Mouse (Mus musculus) inflammation-experienced regulatory T-cells, adult 6 months (primary cell): ENCODE measurements at regions not wholly inside any gene's neighbourhood (a gene's known extent, or its start where the extent isn't known, plus 50 kb on each side); places are given as distances from the start of the nearest gene placed in this dataset.

Experiments used
- ATAC-seq: one replicate; pipeline ENCODE4 v1.8.0; 2017

DNA sequence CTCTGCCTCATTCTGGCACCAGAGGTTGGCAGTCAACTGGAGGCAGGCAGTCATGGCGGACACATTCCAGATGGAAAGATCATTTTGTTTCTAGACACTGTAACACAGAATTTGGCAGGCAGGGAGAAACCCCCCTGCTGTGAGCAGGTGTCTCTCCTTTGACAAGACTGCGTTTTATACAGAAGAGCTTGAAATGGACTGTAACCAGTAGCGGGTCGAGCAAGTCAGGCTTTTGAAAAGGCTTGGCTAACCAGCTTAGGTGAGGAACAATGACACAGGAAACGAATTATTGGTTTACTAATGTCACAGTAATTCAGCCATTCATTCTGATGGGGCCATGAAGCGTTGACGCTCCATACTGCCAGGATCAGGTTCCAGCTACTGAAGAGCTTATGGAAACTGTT, 275.3 kb upstream of the Slc24a5 start:
- no peak for ATAC-seq

DNA sequence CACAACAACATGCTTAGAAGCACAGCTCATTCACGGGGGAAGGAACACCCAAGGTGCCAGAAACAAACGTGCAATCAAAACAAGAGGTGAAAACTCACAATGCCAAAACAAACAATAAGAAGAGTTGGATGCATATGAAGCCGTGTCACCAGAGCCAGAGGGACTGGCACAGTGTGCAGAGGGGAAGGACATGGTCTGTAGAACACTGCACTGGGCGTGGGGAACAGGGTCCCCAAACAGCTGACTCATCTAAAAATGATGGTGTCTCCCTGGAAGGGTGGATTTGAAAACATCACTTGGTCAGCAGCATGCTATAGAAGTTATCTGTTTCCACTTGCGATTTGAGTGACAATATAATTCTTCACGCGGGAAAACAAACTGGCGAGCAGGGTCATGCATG, 256.2 kb upstream of the Slc24a5 start:
- ATAC-seq, result no peak

DNA sequence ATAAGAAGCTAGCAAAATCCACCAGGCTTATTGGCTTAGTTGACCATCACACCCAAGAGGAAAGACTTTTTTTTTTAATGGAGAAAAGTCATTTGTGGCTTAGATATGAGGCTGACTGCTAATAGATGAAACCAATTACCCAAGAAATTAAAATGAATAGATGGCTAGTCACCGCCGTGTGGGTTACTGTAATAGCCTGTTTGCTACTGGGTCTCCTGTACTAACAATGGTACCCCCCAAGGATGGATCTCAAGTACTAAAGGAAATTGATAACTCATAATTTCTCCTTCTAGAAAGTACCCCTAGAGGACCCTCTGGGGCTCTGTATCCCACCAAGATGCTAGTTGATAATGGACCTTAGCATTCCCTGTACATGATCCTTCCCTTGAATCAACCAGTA, 251.1 kb upstream of the Slc24a5 start:
- ATAC-seq, result no peak

DNA sequence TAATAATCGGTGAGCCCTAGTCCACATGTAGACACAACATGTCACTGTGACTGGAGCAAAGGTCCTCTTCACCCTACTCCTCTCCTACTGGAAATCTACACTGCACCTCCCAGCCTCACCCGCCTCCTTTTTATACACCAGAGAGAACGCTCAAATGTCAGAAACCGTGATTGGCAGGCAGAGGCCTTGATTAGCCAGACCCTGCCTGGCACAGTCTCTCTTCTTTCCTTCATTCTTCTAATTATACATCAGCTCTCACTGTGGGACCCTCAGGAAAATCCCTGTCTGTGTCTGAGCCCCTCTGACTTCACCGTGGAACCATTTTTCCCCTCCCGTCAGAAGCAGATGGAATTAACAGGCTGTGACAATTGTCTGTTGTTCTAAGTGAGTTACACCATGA, 248.1 kb upstream of the Slc24a5 start:
- no peak for ATAC-seq

DNA sequence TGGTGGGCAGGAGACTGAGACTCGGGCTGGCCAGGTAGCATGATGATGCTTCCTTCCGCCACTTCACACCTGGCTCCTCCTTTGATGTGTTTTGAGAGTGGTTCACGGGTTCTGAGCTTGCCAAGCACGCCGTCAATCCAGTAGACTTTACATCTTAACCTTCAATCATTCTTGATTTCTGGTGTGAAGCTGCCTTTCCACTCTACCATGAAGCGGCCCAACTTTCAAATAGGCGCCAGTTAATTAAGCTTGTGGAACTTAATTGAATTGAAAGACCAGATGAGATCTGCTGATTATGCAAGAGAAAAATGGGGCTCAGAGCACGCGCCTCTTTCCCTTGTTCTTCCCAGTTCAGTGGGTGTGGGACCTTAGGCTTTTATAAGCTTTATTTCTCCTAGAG, 247.1 kb upstream of the Slc24a5 start:
- no peak for ATAC-seq

DNA sequence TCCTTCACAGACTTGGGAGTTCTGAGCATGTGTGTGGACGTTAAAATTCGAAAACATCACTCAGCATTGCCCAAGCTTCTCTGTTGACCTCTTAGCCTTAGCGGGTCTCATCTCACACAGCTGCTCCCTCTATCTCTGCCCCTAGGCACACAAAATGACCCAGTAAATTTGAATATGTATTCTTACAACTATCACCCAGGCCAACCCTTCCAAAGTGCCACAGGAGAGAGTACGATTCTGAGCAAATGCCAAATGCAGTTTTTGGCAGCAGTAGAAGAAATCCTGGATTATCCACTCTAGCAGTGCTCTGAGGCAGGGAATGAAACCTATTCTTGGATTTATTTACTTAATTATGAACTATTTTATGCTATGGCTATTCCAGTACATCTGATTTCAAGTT, 246.6 kb upstream of the Slc24a5 start:
- ATAC-seq, result no peak

DNA sequence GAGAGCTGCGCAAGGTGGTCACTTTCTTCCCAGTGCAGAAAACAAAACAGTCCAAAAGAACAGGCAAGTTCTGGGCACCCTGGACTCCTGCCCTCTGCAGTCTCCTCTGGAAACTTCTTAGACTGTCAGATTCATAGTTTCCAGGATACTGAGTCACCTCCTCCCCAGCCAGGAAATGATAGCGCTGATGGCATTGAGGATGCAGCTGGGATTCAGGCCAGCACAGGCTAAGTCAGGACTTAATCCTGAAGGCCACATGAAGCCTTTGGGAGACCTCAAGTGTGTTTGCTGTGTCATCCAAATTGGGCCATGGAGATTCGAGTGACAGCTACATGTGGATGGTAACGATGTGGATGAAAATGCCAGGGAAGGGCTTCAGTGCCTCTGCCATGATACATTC, 219.1 kb upstream of the Slc24a5 start:
- ATAC-seq, result no peak

DNA sequence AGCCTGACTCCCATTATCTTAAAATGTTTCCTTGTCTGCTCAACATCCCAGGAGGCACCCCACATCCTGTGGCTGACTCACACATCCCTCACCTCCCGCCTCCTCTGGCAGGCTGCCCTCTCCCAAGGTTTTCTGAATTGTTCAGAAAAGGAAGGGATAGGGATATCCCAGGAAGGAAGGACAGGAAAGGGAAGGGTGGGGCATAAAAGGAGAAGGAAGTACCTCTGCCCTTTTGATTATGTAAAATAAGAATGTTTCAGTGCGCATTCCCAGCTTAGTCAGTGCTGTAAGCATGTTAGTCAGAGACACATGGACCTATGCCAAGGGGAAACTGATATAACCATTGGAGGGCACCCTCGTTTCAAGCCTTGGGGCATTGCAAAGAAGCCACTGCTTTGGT, 209.4 kb upstream of the Slc24a5 start:
- no peak for ATAC-seq

DNA sequence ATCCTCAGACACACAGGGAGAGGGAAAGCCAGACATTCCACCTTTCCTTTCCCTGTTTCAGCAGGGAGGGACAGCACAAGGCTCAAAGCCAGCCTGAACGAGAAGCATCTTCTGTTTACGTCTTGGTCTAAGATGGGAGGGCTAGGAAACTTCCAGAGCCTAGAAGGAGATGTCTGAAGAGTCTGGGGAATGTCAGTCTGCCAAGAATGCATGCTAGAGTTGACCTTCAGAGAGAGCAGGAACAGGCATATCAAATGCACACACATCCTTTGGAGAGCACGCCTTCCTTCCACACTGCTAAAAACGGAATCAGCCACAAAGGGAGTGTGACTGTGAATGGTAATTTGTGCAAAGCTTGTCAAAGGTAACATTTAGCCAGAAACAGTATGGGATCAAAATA, 179.7 kb upstream of the Slc24a5 start:
- ATAC-seq, result no peak

DNA sequence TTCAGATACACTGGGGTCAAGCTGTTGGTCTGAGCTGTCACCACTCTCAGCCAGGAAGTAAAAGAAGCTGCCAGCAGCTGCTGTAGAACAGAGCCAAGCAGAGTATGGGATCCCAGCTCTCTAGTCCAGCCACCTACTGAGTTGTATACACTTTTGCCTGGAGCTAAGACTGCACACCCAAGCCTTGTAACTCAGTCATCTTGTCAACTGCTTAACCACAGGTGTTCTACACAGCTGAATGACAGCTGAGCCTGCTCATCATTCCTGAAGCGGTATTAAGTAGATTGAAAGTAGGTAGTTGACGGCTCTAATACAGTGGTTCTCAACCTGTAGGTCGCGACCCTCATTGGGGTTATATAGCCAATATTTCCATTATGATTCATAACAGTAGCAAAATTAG, 172.9 kb upstream of the Slc24a5 start:
- ATAC-seq, result no peak

DNA sequence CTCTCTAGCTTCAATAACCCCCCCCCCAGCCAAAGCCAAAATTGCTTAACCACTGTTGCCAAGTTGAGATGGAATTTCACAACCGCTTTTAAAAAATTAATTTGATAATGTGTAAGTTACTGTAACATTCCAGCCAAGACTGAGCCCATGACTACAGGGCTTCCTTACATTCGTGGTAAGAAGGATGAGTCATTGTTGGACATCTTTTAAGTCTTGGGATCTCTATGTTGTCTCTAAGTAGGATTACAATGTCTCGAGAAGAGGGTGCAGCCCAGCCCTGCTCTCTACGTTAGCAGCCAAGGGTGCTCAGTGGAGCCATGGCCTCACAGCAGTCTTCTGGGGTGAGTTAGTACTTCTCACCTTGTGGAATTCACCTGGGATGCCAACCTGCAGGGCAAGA, 164.4 kb upstream of the Slc24a5 start:
- no peak for ATAC-seq

DNA sequence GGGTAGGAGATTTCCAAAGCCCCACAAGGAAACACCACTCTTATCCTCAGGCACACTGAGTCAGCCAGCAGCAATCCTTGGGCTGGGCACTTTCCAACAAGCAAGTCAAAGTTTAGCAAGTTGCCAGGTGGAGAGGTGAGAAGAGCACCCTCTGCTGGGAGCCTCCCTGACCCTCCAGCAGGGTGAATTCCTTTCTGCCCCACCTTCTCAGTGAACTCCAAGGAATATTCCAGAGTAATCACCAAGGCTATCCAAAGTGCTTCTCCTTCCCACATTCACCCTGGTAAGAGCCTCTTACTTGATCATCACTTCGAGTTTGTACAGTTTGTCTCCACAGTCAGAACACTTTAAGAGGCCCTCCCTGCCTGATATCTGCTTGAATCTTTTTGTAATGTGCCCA, 162.8 kb upstream of the Slc24a5 start:
- no peak for ATAC-seq

DNA sequence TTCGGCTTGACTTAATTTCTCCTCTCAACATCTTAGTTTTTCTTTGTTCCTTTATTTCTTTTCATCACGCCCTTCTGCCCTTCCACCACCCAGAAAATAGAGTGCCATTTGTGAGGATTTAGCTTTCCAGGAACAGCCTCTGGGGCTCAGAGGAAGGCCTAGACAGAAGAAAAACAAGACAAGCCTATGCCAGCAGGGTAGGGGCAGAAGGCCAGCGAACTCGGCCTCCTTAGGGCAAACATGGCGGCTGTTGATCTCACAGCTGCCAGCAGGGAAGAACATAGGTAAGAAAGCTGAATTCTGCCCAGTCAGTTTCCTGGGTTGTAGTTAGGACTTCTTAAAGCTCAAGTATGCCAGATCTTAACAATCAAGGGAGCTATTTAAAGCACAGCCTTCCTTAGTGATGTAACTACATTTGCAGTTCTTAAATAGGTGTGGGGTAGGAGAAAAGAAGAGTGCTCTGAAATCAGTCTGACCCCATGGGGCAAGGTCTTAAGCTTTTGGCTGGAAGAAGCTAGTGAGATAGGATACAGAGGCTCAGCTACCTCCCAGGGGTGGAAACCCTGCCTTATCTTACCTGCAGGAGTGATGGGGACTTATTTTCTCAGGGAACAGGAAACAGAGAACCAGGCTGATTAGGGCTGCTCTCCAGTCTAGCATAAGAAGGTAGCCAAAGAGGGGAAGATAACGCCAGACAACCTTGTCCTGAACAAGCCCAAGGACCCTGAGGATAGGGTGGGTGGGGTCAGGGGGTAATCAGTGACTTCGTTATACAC, 148.8 kb upstream of the Slc24a5 start:
- ATAC-seq, result no peak

DNA sequence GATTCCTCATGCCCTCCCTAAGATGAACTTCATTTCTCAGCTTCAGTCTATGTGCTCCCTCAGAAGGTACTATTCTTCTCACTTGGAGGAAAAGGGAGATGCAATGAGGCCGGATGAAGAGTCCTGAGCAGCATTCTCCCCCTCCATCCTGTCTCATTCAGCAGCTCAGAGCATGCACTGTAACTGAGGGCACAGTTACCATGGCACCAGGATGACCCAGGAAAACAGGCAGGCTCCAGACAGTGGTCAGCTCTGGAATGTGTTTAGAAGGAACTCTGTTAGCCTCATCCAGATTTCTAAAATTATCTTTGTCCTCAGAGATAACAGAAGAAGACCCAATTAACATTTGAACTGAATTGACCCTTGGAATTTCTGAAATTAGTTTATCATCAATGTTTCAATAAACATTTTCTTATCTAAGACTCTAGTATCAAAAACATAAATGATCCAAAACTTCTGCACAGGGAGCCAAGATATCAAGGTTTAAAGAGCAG, 148.1 kb upstream of the Slc24a5 start:
- ATAC-seq, result no peak

DNA sequence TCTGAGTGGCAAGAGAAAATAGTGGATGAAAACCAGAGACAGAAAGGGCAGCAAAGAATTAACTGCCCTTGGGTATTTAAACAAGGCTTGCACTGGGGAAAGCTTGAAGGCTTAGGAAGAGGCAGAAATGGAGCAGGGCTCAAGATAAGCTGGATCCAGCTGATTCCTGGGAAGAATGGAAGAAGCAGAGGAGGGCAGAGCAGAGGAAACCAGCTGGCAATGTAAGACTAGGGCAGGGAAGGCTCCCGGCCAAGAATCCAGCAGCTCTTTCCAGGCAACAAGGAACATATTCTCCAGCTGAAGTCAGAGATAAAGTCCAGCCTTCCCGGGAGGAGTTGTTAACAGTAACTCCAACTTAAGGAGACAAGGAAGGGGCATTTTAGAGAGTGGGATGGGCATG, 147.7 kb upstream of the Slc24a5 start:
- no peak for ATAC-seq

DNA sequence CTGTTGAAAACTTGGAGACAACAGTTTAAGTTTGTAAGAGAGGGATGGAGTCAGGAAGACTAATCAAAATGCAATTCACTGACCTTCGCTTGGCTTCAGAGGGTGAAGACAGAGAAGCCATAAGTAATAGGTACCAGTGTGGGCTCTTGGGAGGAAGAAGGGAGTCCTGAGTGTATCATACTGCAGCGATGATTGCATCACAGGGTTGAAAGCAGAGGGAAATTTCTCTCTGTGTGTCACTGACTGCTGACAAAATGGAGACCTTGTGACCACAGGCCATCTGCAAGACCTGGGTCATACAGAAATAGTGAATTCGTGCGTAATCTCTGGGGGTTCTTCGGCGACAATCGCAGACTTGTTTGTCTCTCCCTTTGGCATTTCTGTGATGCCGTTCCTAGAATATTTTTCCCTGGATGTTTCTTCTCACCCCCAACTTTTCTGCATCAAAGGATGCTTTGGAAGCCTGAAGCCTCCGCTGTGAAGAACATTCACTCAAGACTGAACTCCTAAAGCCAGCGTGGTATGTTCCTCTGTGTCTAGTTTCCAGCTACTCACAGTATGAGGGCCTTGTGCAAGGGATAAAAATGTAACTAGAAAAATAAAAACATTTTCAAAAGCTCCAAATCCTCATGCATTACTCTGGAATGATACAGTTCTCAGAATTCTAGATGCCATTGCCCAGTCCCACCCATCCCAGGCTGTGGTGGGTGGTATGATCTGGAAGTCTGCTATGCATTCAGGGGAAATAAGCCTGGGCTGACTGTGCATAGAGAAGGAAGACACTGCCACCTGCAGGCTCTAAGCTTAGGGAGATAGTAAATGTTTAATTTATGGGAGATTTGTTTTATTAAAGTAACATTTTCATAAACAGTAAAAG, 139.8 kb upstream of the Slc24a5 start:
- no peak for ATAC-seq

DNA sequence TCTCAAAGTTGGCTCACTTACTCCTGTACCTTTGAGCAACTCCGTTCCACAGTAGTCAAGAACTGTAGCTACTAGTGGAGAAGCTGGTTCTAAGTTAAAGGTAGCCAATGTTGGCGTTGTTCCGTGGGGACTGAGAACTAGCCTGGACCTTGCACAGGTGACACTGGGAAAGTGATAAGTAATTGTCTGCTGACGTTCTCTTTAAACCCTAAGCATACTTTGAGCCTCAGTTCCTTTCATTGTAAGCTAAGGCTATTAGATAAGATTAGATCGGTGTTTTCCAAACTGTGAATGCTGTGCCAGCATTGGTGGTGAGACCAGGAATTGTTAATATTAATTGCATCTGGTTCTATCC, 139.2 kb upstream of the Slc24a5 start:
- no peak for ATAC-seq

DNA sequence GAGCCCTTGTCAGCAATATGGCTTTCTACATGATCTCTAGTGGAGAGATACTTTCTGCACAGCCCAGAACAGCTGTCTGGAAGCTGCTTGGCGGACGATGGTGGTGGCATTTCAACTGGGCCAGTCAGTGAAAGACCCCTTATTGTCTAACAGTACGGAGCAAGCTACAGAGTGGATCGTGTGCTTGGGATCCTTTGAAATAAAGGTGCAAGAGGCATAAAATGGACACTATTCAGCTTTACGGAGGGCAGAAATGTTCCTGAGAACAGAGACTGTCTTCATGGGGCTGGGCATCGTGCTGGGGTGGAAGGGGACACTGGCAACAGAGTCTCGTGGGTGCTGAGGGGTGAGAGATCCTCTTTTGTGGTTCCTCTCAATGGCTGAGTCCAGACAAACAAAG, 137.2 kb upstream of the Slc24a5 start:
- ATAC-seq, result no peak

DNA sequence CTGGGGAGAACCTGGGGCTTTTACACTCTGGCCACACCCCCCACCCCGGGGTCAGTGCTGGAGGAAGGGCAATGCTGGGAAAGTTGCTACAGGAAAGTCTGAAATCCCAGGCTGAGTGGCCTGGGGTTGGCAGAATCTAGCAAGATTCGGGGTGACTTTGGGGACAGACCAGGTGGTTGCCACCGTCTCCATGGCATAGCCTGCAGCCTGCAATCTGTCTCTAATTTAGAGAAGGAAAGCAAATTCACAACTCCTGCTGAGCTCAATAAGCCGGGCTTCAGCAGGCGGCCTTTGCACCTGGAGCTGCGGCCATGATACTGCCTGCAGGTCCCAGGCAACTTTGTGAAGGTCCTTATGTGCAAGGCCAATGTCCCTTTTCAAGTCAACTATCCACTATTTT, 135.4 kb upstream of the Slc24a5 start:
- no peak for ATAC-seq

DNA sequence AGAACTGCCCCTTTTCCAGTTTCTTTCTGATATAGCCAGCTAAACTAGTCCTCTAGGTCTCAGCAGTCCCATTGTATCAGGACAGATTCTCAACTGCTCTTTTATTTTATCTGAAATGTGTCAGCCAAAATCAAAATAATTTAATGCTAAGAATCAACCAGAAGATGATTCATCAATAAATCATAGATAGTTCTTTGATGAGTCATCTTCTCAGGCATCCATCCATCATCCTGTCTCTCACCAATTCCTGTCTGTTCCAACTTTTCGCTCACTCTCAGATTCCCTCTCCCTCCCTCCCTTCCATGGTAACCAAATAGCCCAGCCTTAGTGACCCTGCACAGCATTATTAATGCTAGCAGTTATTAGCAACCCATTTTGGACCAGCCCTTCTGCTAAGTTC, 134.0 kb upstream of the Slc24a5 start:
- ATAC-seq, result no peak

DNA sequence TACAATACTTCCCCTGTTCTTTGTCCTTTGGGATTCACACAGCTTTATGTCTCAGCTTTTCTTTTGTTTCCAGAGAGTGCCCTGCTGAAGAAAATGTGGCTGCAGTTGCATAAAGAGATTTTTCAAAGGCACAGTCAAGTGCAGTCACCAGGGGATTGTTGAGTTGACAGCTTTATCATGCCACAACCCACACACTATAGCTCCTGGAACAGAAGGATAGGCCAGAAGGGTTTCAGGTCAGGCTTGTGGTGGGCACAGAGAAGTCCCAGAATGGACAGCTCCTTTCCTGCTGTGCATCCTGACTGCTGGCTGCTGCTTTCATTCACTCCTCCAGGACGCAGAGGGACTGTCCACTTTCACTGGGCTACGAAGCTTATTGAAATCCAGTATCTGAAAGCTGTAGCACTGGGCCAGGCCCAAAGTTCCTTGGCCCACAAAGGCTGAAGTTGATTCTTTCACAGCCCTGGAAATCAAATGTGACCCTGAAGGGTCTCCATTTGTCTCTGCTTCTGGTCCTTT, 119.6 kb upstream of the Slc24a5 start:
- no peak for ATAC-seq

DNA sequence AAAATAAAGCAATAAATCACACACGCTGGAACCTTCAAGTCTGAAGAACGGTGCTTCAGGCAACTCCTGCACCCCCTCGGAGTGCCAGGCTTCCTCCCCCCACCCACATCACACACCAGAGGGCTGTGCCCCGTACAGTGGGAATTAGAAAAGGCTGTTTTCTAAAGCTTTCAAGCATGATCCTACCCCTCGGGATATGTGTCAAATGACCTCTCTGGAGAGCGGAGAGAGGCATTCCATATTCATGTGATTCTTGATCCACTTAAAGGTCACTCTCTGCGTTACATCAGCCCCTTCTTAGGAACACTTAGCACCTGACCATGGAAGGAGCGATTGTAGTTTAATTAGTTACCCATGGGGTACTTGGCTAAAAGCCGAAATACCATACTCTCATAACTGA, 119.1 kb upstream of the Slc24a5 start:
- no peak for ATAC-seq

DNA sequence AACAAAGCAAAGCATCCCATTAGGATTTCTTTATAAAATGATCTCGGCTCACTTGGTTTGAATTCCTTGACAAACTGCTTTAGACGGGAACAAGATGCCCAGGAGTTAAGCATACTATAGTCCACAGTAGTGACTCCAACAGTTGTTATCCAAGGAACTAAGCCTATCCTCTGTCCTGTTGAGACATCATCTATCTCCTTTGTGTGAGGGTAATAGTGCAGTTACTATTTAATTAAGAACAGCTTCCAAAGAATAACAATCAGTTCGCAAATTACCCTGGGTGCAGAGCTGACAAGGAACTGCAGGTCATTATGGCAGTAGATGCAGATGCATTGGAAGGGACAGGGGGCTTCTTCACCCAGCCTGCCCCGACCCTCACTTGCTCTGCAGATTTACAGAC, 115.7 kb upstream of the Slc24a5 start:
- no peak for ATAC-seq

DNA sequence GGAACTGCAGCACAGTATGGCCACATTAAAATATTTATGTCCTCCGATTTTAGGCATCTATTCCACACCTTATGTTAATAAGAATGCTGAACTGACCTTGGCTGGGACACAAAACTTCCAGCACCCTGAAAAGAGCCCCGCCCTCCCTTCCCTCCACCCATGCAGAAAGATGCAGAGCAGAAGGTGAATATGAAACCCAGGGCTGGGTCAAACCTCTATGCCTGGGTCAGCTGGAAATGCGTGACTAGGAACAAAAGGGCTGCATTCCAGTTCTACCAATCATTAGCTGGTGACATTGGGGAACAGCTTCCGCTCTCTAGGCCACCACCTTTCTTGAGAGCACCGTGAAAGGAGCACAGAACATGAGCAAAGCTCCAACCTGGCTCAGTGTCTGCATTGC, 114.9 kb upstream of the Slc24a5 start:
- ATAC-seq, result no peak
